Mouse (Mus musculus) cerebellum, adult 2 months (tissue): ENCODE results near the gene Scel.

Experiments
- CTCF ChIP-seq: fragments of 200-500 bp; IDR thresholded peaks from 2 replicates; pipeline ENCODE4 v1.5.1; 2011; ENCODE audit warnings: low read depth, mild to moderate bottlenecking, control low read depth, low read length, moderate library complexity, borderline replicate concordance; ENCODE audit not compliant: insufficient read depth
- POLR2A ChIP-seq: fragments of 200-500 bp; IDR thresholded peaks from 2 replicates; pipeline ENCODE4 v1.6.1; 2011; ENCODE audit warnings: low read length, control low read depth, borderline replicate concordance; ENCODE audit not compliant: insufficient read depth

- TF ChIP-seq CTCF (no peak), POLR2A (no peak)
Observed at GRCm38 (mm10) chr14:103469464-103470015, 43.6 kb upstream of the Scel start.
